Mouse (Mus musculus) testis, adult 10 weeks (tissue): ENCODE data around the gene Trim66. TPM values are rescaled to one million over a fixed set of nuclear protein-coding genes. Genes with fewer than 3 reads are reported as not detected.

Experiments
- polyA plus RNA-seq: library from polyadenylated mRNA; stranded (reverse); fragments of 350-450 nt; fragmentation: Illumina TruSeq; extraction: RNeasy Lipid Tissue Mini Kit (QIAGEN cat#74804); gene quantifications from one replicate; pipeline ENCODE4 v1.2.3, GENCODE M21; 2014; ENCODE audit warnings: low read depth, low replicate concordance

Trim66 gene
- 4.0 TPM for polyA plus RNA-seq

GRCm38 (mm10) chr7:109508034-109508433, at the start of gene Trim66:
Trim66 (minus strand) TSS chr7:109508134.

GRCm38 (mm10) chr7:109518838-109519696, 11.1 kb upstream of the Trim66 start, which contains the start of gene Rpl27a:
Rpl27a (plus strand) TSS chr7:109519147.

GRCm38 (mm10) chr7:109438781-109439591, 68.9 kb downstream of the Trim66 start, which contains the start of gene Stk33:
Stk33 (minus strand) TSS chr7:109439081.

Other genes starting within 250 kb of the Trim66 start
- gene Stk33, start 69.1 kb downstream of the Trim66 start, polyA plus RNA-seq: 626 TPM
- 41.8 TPM for gene Rpl27a, start 11.0 kb upstream of the Trim66 start, polyA plus RNA-seq
- gene St5, start 195.5 kb upstream of the Trim66 start, polyA plus RNA-seq: 23.1 TPM
- 33.1 TPM for gene Akip1, start 195.6 kb upstream of the Trim66 start, polyA plus RNA-seq
- gene BC051019, start 215.7 kb upstream of the Trim66 start, polyA plus RNA-seq: not detected
- not detected for gene Ascl3, start 223.6 kb upstream of the Trim66 start, polyA plus RNA-seq
- gene Tmem9b, start 244.7 kb upstream of the Trim66 start, polyA plus RNA-seq: 42.8 TPM